Mouse (Mus musculus): ENCODE measurements around the gene Cdkn2d. TPM values are rescaled to one million over a fixed set of nuclear protein-coding genes. Genes with fewer than 3 reads are reported as not detected.
"Not testable (repeated sequence)": the region's sequence is repeated elsewhere in the genome, so short reads cannot be mapped to it uniquely, and the experiment has no call there.

Cdkn2d gene
- polyA plus RNA-seq, 1 experiment from 2014 or later: 88.5 TPM

DNA sequence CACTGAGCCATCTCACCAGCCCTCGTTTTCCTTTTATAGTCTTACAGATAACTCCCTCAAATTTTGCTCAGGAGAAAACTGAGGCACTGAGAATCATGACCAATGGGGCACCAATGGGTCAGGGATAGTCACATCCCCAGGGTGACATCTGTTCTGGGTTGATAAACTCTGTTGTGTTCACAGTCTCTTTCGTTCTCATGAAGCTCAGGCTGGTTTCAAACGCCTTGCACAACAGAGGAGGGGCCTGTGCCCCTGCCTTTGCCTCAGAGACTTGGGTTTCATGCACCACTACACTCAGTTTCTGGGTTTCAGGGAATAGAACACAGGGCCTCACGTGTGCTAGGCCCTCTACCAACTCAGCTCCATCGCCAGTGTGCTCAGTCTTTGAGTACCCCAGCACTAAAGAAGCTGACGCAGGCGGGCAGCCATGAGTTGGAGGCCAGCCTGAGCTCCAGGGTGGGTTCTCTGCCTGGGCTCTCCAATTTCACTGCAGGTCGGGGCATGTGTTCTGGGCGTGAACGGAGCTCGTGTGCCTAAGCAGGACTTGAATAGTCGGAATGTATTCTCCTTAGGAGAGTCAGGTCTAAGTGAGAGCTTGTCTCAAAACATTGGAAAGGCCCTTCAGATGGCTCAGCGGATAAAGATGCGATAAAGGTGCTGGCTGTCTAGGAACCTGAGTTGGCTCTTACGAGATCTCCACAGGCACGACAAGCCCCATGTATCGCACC, 26.8 kb downstream of the Cdkn2d start:
- H3K27ac ChIP-seq (ENCODE audit: poor library complexity, severe bottlenecking): peak overlapping the region; percentile 74
- H3K4me3 ChIP-seq: peak overlapping the region; percentile 70
- H3K27me3 ChIP-seq (replicated peaks): 0 out of 2 replicates have a peak, but pooled peaks cover 5% of the 10 kb centered on the region
- H3K36me3 ChIP-seq: peaks cover 26% of the 10 kb centered on the region
- 15% methylated on average over 17 of the region's 17 CpGs for WGBS
- peaks cover 25% of the 10 kb centered on the region for H3K4me1 ChIP-seq (replicated peaks)
- H3K9ac ChIP-seq: peak overlapping the region; percentile 34; the same call in 1 of the 2 replicates
- peak; percentile 40; the same call in 1 of the 2 replicates for ATAC-seq (ENCODE audit: insufficient number of reproducible peaks, low FRiP score)
- peak overlapping the region; percentile 85 for H3K4me2 ChIP-seq
- H3K9me3 ChIP-seq (replicated peaks): no peaks in the 10 kb centered on the region

DNA sequence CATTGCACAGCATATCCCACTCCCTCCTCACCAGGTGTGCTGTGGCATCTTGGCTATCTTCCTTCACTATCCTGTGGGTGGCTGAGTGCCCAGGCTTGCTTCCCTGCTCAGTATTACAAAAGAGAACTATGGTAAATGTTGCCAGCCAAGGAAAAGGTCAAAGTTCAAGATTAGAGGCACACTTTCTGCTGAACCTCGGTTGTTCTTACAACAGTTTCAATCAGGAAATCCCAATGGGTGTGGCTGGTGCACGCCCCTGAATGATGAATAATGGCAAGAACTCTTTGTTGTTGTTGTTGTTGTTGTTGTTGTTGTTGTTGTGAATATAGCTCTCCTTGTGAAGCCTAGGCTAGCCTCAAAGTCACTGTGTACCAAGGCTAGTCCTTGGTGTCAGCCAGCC, 29.4 kb downstream of the Cdkn2d start:
- H3K27ac ChIP-seq (ENCODE audit: poor library complexity, severe bottlenecking): no peak overlapping the region
- H3K27me3 ChIP-seq (replicated peaks): 0 out of 2 replicates have a peak, but pooled peaks cover 5% of the 10 kb centered on the region
- H3K4me1 ChIP-seq (replicated peaks): peaks cover 18% of the 10 kb centered on the region
- 50% methylated on average over 2 of the region's 2 CpGs for WGBS
- H3K9ac ChIP-seq: no peak overlapping the region
- no peak for ATAC-seq (ENCODE audit: insufficient number of reproducible peaks, low FRiP score)
- no peaks in the 10 kb centered on the region for H3K9me3 ChIP-seq (replicated peaks)
- no peak overlapping the region for H3K4me2 ChIP-seq
- H3K36me3 ChIP-seq: peaks cover 2% of the 10 kb centered on the region; the same call in 1 of the 2 replicates
- no peak overlapping the region for H3K4me3 ChIP-seq

DNA sequence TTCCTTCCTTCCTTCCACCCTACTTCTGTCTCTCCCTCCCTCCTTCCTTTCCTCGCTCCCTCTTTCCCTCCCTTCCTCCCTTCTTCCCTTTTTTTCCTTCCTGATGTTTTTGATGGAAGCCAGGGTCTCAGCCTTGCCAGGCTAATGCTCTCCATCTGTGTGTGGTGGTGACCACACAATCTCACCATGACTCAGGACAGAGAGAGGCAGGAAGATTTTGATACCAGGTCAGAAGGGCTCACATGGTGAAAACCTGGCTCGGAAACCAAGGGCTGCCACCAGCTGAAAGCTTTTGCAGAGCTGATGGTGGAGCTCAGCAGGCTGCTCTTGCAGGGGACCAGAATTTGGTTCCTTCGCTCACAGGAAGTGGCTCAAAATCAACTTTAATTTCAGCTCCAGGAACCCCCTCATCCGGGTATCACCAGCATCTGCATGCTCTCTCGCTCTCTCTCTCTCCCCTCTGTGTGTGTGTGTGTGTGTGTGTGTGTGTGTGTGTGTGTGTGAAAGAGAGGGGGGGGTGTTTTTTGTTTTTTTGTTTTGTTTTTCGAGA, 30.6 kb downstream of the Cdkn2d start:
- H3K9me3 ChIP-seq (replicated peaks): no peaks in the 10 kb centered on the region
- no peaks in the 10 kb centered on the region for H3K36me3 ChIP-seq
- 0 out of 2 replicates have a peak, but pooled peaks cover 5% of the 10 kb centered on the region for H3K27me3 ChIP-seq (replicated peaks)
- H3K9ac ChIP-seq: no peak overlapping the region
- peaks cover 6% of the 10 kb centered on the region for H3K4me1 ChIP-seq (replicated peaks)
- H3K27ac ChIP-seq (ENCODE audit: poor library complexity, severe bottlenecking): no peak overlapping the region
- no peak overlapping the region for H3K4me2 ChIP-seq
- 74% methylated on average over 6 of the region's 6 CpGs for WGBS
- ATAC-seq (ENCODE audit: insufficient number of reproducible peaks, low FRiP score): no peak
- no peak overlapping the region for H3K4me3 ChIP-seq

DNA sequence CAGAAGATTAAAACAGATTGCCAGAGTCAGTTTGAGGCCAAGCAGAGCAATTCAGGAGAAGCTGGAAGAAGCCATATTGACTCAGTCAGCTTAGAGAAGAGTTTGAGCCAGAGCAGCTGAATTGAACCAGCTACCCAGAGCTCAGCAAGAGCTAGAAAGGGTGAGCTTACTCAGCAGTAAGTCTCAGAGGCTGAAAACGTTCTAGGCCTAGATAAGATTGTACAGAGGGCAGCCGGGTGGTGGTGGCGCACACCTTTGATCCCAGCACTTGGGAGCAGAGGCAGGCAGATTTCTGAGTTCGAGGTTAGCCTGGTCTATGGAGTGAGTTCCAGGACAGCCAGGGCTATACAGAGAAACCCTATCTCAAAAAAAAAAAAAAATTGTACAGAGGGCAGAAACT, 34.9 kb downstream of the Cdkn2d start:
- H3K9me3 ChIP-seq (replicated peaks); ATAC-seq (ENCODE audit: insufficient number of reproducible peaks, low FRiP score); H3K9ac ChIP-seq; H3K4me2 ChIP-seq; H3K36me3 ChIP-seq; H3K27ac ChIP-seq (ENCODE audit: poor library complexity, severe bottlenecking); H3K4me1 ChIP-seq (replicated peaks); H3K4me3 ChIP-seq: not testable (repeated sequence)
- peaks cover 23% of the 10 kb centered on the region for H3K27me3 ChIP-seq (replicated peaks)
- 60% methylated on average over 4 of the region's 4 CpGs for WGBS

DNA sequence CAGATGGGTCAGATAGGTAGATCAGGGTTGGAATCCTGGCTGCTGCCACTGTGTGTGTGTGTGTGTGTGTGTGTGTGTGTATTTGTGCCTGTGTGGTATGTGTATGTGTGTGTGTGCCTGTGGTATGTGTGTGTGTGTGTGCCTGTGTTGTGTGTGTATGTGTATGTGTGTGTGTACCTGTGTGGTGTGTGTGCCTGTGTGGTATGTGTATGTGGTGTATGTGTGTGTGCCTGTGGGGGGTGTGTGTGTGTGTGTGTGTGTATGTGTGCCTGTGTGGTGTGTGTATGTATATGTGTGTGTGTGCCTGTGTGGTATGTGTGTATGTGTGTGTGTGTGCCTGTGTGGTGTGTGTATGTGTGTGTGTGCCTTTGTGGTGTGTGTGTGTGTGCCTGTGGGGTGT, 36.5 kb downstream of the Cdkn2d start:
- Histone ChIP-seq H3K4me3 (no peak overlapping the region), H3K4me1 (replicated peaks) (no peaks in the 10 kb centered on the region), H3K9ac (no peak overlapping the region; the same call in 1 of the 2 replicates), H3K27me3 (replicated peaks) (peaks cover 34% of the 10 kb centered on the region), H3K36me3 (no peaks in the 10 kb centered on the region), H3K27ac (ENCODE audit: poor library complexity, severe bottlenecking) (no peak overlapping the region), H3K4me2 (no peak overlapping the region), H3K9me3 (replicated peaks) (no peaks in the 10 kb centered on the region)
- ATAC-seq (ENCODE audit: insufficient number of reproducible peaks, low FRiP score): 0 out of 2 replicates have a peak, but pooled peaks have one; percentile 30

DNA sequence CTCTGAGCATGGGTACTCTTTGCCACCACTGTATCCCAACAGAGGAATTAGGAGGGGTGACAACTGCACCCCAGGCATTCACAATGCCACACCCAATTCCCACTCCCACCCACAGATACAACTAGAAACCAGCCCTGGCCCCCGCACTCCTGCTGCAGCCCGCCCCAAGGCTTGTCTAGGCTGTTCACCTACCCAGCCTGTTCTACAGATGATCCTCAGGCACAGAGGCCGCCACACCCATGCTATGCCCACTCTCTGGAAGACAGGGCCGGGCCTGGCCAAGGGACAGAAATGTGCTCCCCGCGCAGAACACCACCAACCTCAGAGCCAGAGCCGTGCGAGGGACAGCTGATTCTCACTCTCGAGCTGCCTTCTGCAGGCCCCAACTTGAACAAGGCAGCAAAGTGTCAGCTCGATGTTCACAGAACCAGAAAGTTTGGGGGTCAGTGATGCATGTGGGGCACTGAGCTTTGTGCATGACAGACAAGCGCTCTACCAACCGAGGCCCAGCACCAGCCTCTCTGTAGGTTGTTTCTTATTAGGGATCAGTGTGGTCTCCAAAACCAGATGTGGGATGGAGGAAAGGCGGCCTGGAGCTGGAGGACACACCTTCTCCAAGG, 40.0 kb downstream of the Cdkn2d start:
- 52% methylated on average over 13 of the region's 13 CpGs for WGBS
- H3K27ac ChIP-seq (ENCODE audit: poor library complexity, severe bottlenecking): no peak overlapping the region
- no peak for ATAC-seq (ENCODE audit: insufficient number of reproducible peaks, low FRiP score)

DNA sequence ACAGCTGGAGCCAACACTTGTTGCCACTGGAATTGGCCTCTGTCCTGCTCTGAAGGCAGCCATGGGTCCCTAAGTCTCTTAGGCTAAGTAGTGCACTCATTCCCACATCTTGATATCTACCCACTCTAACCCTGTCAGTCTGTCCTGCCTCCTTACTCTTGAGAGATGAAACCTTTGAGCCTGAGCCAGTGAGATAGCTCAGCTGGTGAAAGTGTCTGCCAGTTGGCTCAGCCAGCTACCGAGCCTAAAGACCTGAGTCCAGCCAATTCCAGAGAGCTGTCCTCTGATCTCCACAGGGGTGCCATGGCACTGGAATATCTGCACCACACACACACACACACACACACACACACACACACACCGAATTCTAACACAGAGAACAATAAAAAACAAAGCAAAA, 40.7 kb downstream of the Cdkn2d start:
- Histone ChIP-seq H3K4me2 (no peak overlapping the region), H3K27ac (ENCODE audit: poor library complexity, severe bottlenecking) (no peak overlapping the region), H3K4me3 (no peak overlapping the region), H3K36me3 (no peaks in the 10 kb centered on the region), H3K9me3 (replicated peaks) (no peaks in the 10 kb centered on the region), H3K4me1 (replicated peaks) (peaks cover 8% of the 10 kb centered on the region), H3K27me3 (replicated peaks) (peaks cover 72% of the 10 kb centered on the region), H3K9ac (no peak overlapping the region)
- 40% methylated on average over 2 of the region's 2 CpGs for WGBS
- no peak for ATAC-seq (ENCODE audit: insufficient number of reproducible peaks, low FRiP score)

More for the DNA sequence above, 40.0 kb downstream of the Cdkn2d start:
- H3K36me3 ChIP-seq: no peaks in the 10 kb centered on the region
- H3K9ac ChIP-seq: no peak overlapping the region
- H3K4me2 ChIP-seq: no peak overlapping the region
- peaks cover 65% of the 10 kb centered on the region for H3K27me3 ChIP-seq (replicated peaks)
- H3K4me3 ChIP-seq: no peak overlapping the region
- peaks cover 8% of the 10 kb centered on the region for H3K4me1 ChIP-seq (replicated peaks)
- no peaks in the 10 kb centered on the region for H3K9me3 ChIP-seq (replicated peaks)

DNA sequence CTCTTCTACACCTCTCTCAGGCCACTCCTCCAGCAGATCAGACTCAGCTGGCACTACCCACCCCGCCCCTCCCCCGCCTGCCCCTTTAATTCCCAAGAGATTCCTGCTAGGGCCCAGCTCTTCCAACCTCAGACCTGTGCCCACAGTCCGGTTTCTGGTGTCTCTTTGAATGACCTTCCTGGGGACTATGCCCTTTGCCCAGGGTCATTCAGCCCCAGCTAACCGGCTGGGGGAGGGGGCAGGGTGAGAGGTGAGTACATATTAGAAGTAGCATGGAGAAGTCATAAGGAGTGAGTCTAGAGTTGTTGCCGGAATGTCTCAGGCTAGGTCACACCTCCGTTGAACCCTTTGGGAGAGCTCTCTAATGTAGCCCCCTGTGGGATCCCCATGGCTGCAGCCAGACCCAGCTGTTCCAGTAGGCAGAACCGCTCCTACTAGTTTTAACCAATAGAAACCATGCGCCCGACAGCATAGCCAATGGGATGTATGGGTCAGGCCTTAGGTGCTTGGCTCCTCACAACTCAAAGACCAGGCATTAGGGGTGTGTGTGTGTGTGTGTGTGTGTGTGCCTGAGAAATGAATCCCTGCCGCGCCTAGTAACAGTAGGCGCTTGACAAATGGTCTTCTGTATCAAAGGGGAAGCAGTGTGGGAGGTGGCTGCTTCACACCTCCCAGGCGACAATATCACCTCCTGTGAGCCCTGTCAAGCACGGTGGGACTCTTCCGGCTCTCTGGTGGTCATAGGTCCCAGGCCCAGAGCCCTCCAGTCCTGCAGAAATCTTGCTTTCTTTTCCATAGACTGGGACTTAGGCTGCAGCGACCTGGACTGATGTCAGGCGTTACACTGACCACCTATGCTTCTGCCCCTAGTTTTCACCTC, 41.3 kb downstream of the Cdkn2d start:
- Histone ChIP-seq H3K36me3 (no peaks in the 10 kb centered on the region), H3K27me3 (replicated peaks) (peaks cover 78% of the 10 kb centered on the region), H3K27ac (ENCODE audit: poor library complexity, severe bottlenecking) (no peak overlapping the region), H3K4me2 (no peak overlapping the region), H3K4me1 (replicated peaks) (peaks cover 12% of the 10 kb centered on the region), H3K9ac (no peak overlapping the region), H3K4me3 (no peak overlapping the region), H3K9me3 (replicated peaks) (no peaks in the 10 kb centered on the region)
- 22% methylated on average over 17 of the region's 17 CpGs for WGBS
- ATAC-seq (ENCODE audit: insufficient number of reproducible peaks, low FRiP score): no peak

DNA sequence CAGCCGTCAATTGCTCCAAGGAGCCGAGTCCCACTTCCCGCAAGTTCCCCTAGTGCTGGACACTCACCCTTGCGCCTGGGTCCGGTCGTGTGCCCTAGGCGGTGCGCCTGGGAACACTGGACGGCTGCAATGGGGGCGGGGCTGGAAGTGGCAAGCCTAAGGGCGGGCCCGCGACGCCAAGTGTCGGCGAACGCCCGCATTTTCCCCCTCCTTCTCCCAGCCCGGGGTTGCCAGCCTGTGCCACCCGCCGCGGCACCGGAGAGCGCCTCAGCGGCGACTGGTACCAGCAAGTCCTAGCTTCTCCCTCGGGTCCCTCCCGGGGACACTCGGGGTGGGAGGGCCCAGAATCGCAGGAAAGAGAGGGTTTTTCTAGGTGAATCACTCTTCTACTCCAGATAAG, 42.9 kb downstream of the Cdkn2d start, which contains the start of gene S1pr5:
Gene S1pr5, minus strand, starts transcription at position 118 of the 400 bp plus-strand sequence.
- 0 out of 2 replicates have a peak, but pooled peaks have one; percentile 22 for ATAC-seq (ENCODE audit: insufficient number of reproducible peaks, low FRiP score)
- Histone ChIP-seq H3K36me3 (no peaks in the 10 kb centered on the region), H3K27me3 (replicated peaks) (peaks cover 94% of the 10 kb centered on the region), H3K27ac (ENCODE audit: poor library complexity, severe bottlenecking) (no peak within 1 kb of the TSS), H3K9me3 (replicated peaks) (no peaks in the 10 kb centered on the region), H3K4me2 (peak within 1 kb of the TSS; percentile 73), H3K4me3 (peak within 1 kb of the TSS; percentile 47), H3K9ac (peak within 1 kb of the TSS; percentile 59), H3K4me1 (replicated peaks) (peaks cover 24% of the 10 kb centered on the region)
- WGBS: under 1% methylated on average over 30 of the region's 30 CpGs

DNA sequence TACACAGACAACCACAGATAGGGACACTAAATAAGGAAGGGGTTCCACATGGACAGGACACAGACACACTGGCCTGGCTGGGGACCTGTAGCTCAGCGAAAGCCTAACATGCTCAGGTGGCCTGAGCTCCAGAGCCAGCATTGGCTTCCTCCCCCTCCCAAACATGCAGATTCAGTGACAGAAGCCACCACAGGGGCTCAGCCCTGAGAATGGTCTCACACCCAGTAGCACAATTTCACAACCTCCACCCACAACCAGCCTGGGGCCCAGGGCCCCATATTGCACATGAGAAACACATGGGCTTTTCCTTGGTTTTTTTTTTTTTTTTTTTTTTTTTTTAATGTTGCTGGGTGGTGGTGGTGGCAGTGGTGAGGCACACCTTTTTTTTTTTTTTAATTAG, 44.9 kb downstream of the Cdkn2d start:
- Histone ChIP-seq H3K9me3 (replicated peaks) (no peaks in the 10 kb centered on the region), H3K4me2 (no peak overlapping the region), H3K4me3 (no peak overlapping the region), H3K36me3 (no peaks in the 10 kb centered on the region), H3K27me3 (replicated peaks) (peaks cover 89% of the 10 kb centered on the region), H3K27ac (ENCODE audit: poor library complexity, severe bottlenecking) (no peak overlapping the region), H3K4me1 (replicated peaks) (peaks cover 24% of the 10 kb centered on the region), H3K9ac (no peak overlapping the region)
- WGBS: 75% methylated on average over 1 of the region's 1 CpGs
- no peak for ATAC-seq (ENCODE audit: insufficient number of reproducible peaks, low FRiP score)
